Comparison of ENCODE assay signal across 8 mouse cellular contexts in genomic region chrX:20617903-20618399, GRCm38 (mm10). TPM values are rescaled to one million over a fixed set of nuclear protein-coding genes. Genes with fewer than 3 reads are reported as not detected.
A peak's percentile ranks its signal among the peaks of the same experiment; 100 is the strongest.
DNase-seq lines count a peak whose midpoint lies in the region; ATAC-seq and TF ChIP-seq lines count a peak whose summit lies in the region.

No protein-coding gene starts in this region.

- WGBS in heart, adult 2 months: 21% methylated on average over 31 of the region's 31 CpGs
- 30% methylated on average over 31 of the region's 31 CpGs for WGBS in hindbrain, postnatal 0 days
- WGBS in liver, postnatal 0 days (ENCODE audit: insufficient replicate concordance): 12% methylated on average over 27 of the region's 31 CpGs

- TF ChIP-seq CTCF in heart, adult 2 months (IDR thresholded peaks at IDR 0.05): no peak
- TF ChIP-seq CTCF in MEL (IDR thresholded peaks at IDR 0.05 in 2 of 3, conservative IDR thresholded peaks at IDR 0.05 in 1 of 3; ENCODE audit: control insufficient read depth in 1 of 3, insufficient read depth in 1 of 3, low read depth in 2 of 3, low read length in 3 of 3, poor library complexity in 1 of 3, severe bottlenecking in 1 of 3): no peak
- no peak for TF ChIP-seq CTCF in hindbrain, postnatal 0 days (IDR thresholded peaks at IDR 0.05; ENCODE audit: low read depth)
- no peak for TF ChIP-seq CTCF in liver, postnatal 0 days (IDR thresholded peaks at IDR 0.05; ENCODE audit: low read depth)

- H3K79me2 ChIP-seq in heart, adult 2 months (replicated peaks; ENCODE audit: control insufficient read depth, insufficient read depth, low read length): no peaks in the 10 kb centered on the region
- H3K79me2 ChIP-seq in MEL (ENCODE audit: control insufficient read depth, insufficient read depth, low read length, poor library complexity): peaks cover 57% of the 10 kb centered on the region

- no peaks in the 10 kb centered on the region; the same call in 1 of the 2 replicates for H3K4me1 ChIP-seq in heart, adult 2 months (ENCODE audit: control insufficient read depth, insufficient read depth, low read length)
- peaks cover 2 to 14% of the 10 kb centered on the region in 2 experiments for H3K4me1 ChIP-seq in MEL (ENCODE audit: control insufficient read depth in 1 of 2, insufficient read depth in 2 of 2, low read length in 2 of 2)
- H3K4me1 ChIP-seq in hindbrain, postnatal 0 days (ENCODE audit: insufficient read depth, low read length): 0 out of 2 replicates have a peak, but pooled peaks cover 4% of the 10 kb centered on the region
- H3K4me1 ChIP-seq in liver, postnatal 0 days (ENCODE audit: insufficient read depth): peaks cover 4% of the 10 kb centered on the region; the same call in 1 of the 2 replicates

- TF ChIP-seq RAD21 in MEL (IDR thresholded peaks at IDR 0.05; ENCODE audit: low read depth, low read length): no peak

- no peaks in the 10 kb centered on the region for H3K9me3 ChIP-seq in MEL (replicated peaks; ENCODE audit: insufficient read depth, low read length)
- H3K9me3 ChIP-seq in hindbrain, postnatal 0 days (ENCODE audit: low read length): no peaks in the 10 kb centered on the region
- H3K9me3 ChIP-seq in liver, postnatal 0 days (ENCODE audit: low read length): no peaks in the 10 kb centered on the region

- peak overlapping the region; percentile 60 for H3K4me2 ChIP-seq in hindbrain, postnatal 0 days (ENCODE audit: low read depth, low read length)
- peak overlapping the region; percentile 70 for H3K4me2 ChIP-seq in liver, postnatal 0 days (ENCODE audit: low read depth, low read length)

- no peak for TF ChIP-seq POLR2A in heart, adult 2 months (IDR thresholded peaks at IDR 0.05; ENCODE audit: insufficient read depth, low read depth, low read length)
- no peak; a peak in 2 of 4 replicates for TF ChIP-seq POLR2A in MEL (IDR thresholded peaks at IDR 0.05; ENCODE audit: control insufficient read depth in 1 of 2, insufficient read depth in 1 of 2, low read depth in 1 of 2, low read length in 2 of 2, poor library complexity in 1 of 2)

- H3K27ac ChIP-seq in heart, adult 2 months: peak overlapping the region; percentile 92
- peak overlapping the region; percentile 98 for H3K27ac ChIP-seq in MEL (ENCODE audit: control insufficient read depth, low read depth, low read length)
- peak overlapping the region; percentile 85 for H3K27ac ChIP-seq in hindbrain, postnatal 0 days
- H3K27ac ChIP-seq in liver, postnatal 0 days (ENCODE audit: low read depth): peak overlapping the region; percentile 90

- peak overlapping the region; percentile 57 for H3K4me3 ChIP-seq in heart, adult 2 months
- peak overlapping the region; percentile 95 to 96 for H3K4me3 ChIP-seq in MEL (ENCODE audit: control insufficient read depth in 1 of 2, insufficient read depth in 1 of 2, low read depth in 2 of 2, low read length in 2 of 2)
- peak overlapping the region; percentile 56 for H3K4me3 ChIP-seq in hindbrain, postnatal 0 days (ENCODE audit: low read length)
- H3K4me3 ChIP-seq in liver, postnatal 0 days (ENCODE audit: low read depth, low read length): peak overlapping the region; percentile 75

- TF ChIP-seq EP300 in heart, adult 2 months (IDR thresholded peaks at IDR 0.05; ENCODE audit: insufficient read depth, low read depth, low read length): no peak
- no peak for TF ChIP-seq EP300 in MEL (IDR thresholded peaks at IDR 0.05; ENCODE audit: low read depth in 1 of 2, low read length in 2 of 2)
- TF ChIP-seq EP300 in liver, postnatal 0 days (IDR thresholded peaks at IDR 0.05; ENCODE audit: low read depth): no peak

- ATAC-seq in erythroblast, adult 5-6 weeks (replicated peaks; ENCODE audit: low FRiP score, poor library complexity, severe bottlenecking): peak; percentile 44
- peak; percentile 54 for ATAC-seq in hindbrain, postnatal 0 days
- ATAC-seq in liver, postnatal 0 days: peak; percentile 18
- ATAC-seq in neutrophil, adult 5-6 weeks (ENCODE audit: extremely low read depth, insufficient number of reproducible peaks, low FRiP score, poor library complexity, severe bottlenecking): 0 out of 2 replicates have a peak, but pooled peaks have one; percentile 10

- intact Hi-C loops in heart, adult 2 months (cut with DNase I): loop anchor here (5.0 kb wide), 1 partner anchor 44 kb away; no protein-coding TSS in a partner anchor
- intact Hi-C loops in heart, postnatal 25 days (cut with DNase I): no loop called here

- H3K27me3 ChIP-seq in heart, adult 2 months (ENCODE audit: control insufficient read depth, insufficient read depth, low read length): no peaks in the 10 kb centered on the region
- no peaks in the 10 kb centered on the region for H3K27me3 ChIP-seq in MEL (ENCODE audit: control insufficient read depth in 1 of 2, insufficient read depth in 2 of 2, low read length in 2 of 2)
- H3K27me3 ChIP-seq in hindbrain, postnatal 0 days (ENCODE audit: insufficient read depth, low read length): no peaks in the 10 kb centered on the region
- no peaks in the 10 kb centered on the region for H3K27me3 ChIP-seq in liver, postnatal 0 days (ENCODE audit: insufficient read depth, low read length)

- peaks cover 2% of the 10 kb centered on the region; the same call in 1 of the 2 replicates for H3K36me3 ChIP-seq in heart, adult 2 months (ENCODE audit: control insufficient read depth, insufficient read depth, low read length)
- peaks cover 12 to 26% of the 10 kb centered on the region in 2 experiments for H3K36me3 ChIP-seq in MEL (ENCODE audit: control insufficient read depth in 1 of 2, insufficient read depth in 2 of 2, low read length in 2 of 2)
- H3K36me3 ChIP-seq in hindbrain, postnatal 0 days (ENCODE audit: insufficient read depth, low read length): no peaks in the 10 kb centered on the region
- H3K36me3 ChIP-seq in liver, postnatal 0 days (replicated peaks; ENCODE audit: insufficient read depth, low read length): 0 out of 2 replicates have a peak, but pooled peaks cover 11% of the 10 kb centered on the region

- H3K9ac ChIP-seq in heart, adult 2 months (ENCODE audit: low read depth, low read length): peak overlapping the region; percentile 100
- peak overlapping the region; percentile 88 for H3K9ac ChIP-seq in MEL (ENCODE audit: control insufficient read depth, low read depth, low read length, poor library complexity, severe bottlenecking)
- peak overlapping the region; percentile 61 for H3K9ac ChIP-seq in hindbrain, postnatal 0 days (replicated peaks; ENCODE audit: low read length)
- H3K9ac ChIP-seq in liver, postnatal 0 days (replicated peaks): peak overlapping the region; percentile 76

- DNase-seq in heart, adult 2 months: no peak
- DNase-seq in heart, postnatal 25 days (ENCODE audit: low spot score): no peak
- DNase-seq in MEL (ENCODE audit: low read depth, low spot score) (no peak), MN1 (ENCODE audit: low spot score) (no peak)
- DNase-seq in hindbrain, postnatal 0 days (ENCODE audit: low spot score): peak; percentile 68
- DNase-seq in liver, postnatal 0 days: peak; percentile 49

TF ChIP-seq in MEL, 35 proteins besides CTCF, POLR2A, EP300 and RAD21 (continues in another document):
- TF ChIP-seq ELF1 (IDR thresholded peaks at IDR 0.05; ENCODE audit: low read depth, low read length): no peak
- no peak for TF ChIP-seq UBTF (IDR thresholded peaks at IDR 0.05; ENCODE audit: borderline replicate concordance, insufficient read depth, low read depth, low read length)
- TF ChIP-seq MYC (IDR thresholded peaks at IDR 0.05; ENCODE audit: low read depth, low read length): peak; percentile 65; the same call in 1 of the 2 replicates
- TF ChIP-seq TAL1 (IDR thresholded peaks at IDR 0.05; ENCODE audit: low read length): no peak

RNA-seq across cellular contexts. Expression of gene Ndufb11, which starts 0.5 kb away (rescaled TPM):
- 100 to 1,000 TPM; 627 to 694 TPM for total RNA-seq in heart, adult 2 months (2021)
- 486 and 615 TPM in 2 replicates for polyA plus RNA-seq in heart, adult 2 months (2012; rRNA removed)
- 100 to 1,000 TPM; 677 to 733 TPM for total RNA-seq in heart, postnatal 25 days (2021)
- 252 and 262 TPM in 2 replicates for total RNA-seq in MEL (2012; rRNA removed)
- 100 to 1,000 TPM in 1 of 2 experiments, not detected in 1; 357 TPM for polyA plus RNA-seq in MEL (2012; ENCODE audit: insufficient read depth in 1 of 2, insufficient read length in 2 of 2, low read depth in 1 of 2, low replicate concordance in 2 of 2, missing spikeins in 1 of 2)
- 57.5 and 95.5 TPM in 2 replicates for total RNA-seq in erythroblast, adult 5-6 weeks (2015; ENCODE audit: low replicate concordance)
- total RNA-seq in erythroblast, adult 5-6 weeks (2017; ENCODE audit: low replicate concordance): 32.8 and 46.7 TPM in 2 replicates
- 94.3 and 150 TPM in 2 replicates for total RNA-seq in hindbrain, postnatal 0 days (2014; rRNA removed)
- 325 and 336 TPM in 2 replicates for polyA plus RNA-seq in hindbrain, postnatal 0 days (2015; fragmentation: Nextera tagmentation; extraction: Ambion mirVana)
- 245 and 254 TPM in 2 replicates for polyA plus RNA-seq in liver, postnatal 0 days (2015; fragmentation: Nextera tagmentation; extraction: Ambion mirVana)
- total RNA-seq in neutrophil, adult 5-6 weeks (2017): 60.2 and 70.2 TPM in 2 replicates

RNA-seq across cellular contexts. Expression of gene Rbm10, which starts 0.6 kb away (rescaled TPM):
- total RNA-seq in heart, adult 2 months (2021): 10 to 100 TPM; 18.9 to 19.3 TPM
- polyA plus RNA-seq in heart, adult 2 months (2012; rRNA removed): 22.3 and 31.5 TPM in 2 replicates
- total RNA-seq in heart, postnatal 25 days (2021): 10 to 100 TPM; 21.2 to 22.0 TPM
- 154 and 158 TPM in 2 replicates for total RNA-seq in MEL (2012; rRNA removed)
- polyA plus RNA-seq in MEL (2012; ENCODE audit: insufficient read depth in 1 of 2, insufficient read length in 2 of 2, low read depth in 1 of 2, low replicate concordance in 2 of 2, missing spikeins in 1 of 2): 100 to 1,000 TPM in 1 of 2 experiments, not detected in 1; 183 TPM
- total RNA-seq in erythroblast, adult 5-6 weeks (2015; ENCODE audit: low replicate concordance): 14.0 and 14.2 TPM in 2 replicates
- total RNA-seq in erythroblast, adult 5-6 weeks (2017; ENCODE audit: low replicate concordance): 16.4 and 21.4 TPM in 2 replicates
- 58.4 and 64.2 TPM in 2 replicates for total RNA-seq in hindbrain, postnatal 0 days (2014; rRNA removed)
- polyA plus RNA-seq in hindbrain, postnatal 0 days (2015; fragmentation: Nextera tagmentation; extraction: Ambion mirVana): 28.9 and 29.5 TPM in 2 replicates
- 12.2 and 14.9 TPM in 2 replicates for polyA plus RNA-seq in liver, postnatal 0 days (2015; fragmentation: Nextera tagmentation; extraction: Ambion mirVana)
- total RNA-seq in neutrophil, adult 5-6 weeks (2017): 51.0 and 51.7 TPM in 2 replicates

RNA-seq across cellular contexts. Expression of gene Uba1, which starts 40.2 kb away (rescaled TPM):
- total RNA-seq in heart, adult 2 months (2021): 100 to 1,000 TPM; 206 to 211 TPM
- 180 and 241 TPM in 2 replicates for polyA plus RNA-seq in heart, adult 2 months (2012; rRNA removed)
- 100 to 1,000 TPM; 205 to 246 TPM for total RNA-seq in heart, postnatal 25 days (2021)
- total RNA-seq in MEL (2012; rRNA removed): 269 and 295 TPM in 2 replicates
- polyA plus RNA-seq in MEL (2012; ENCODE audit: insufficient read depth in 1 of 2, insufficient read length in 2 of 2, low read depth in 1 of 2, low replicate concordance in 2 of 2, missing spikeins in 1 of 2): 100 to 1,000 TPM; 530 to 704 TPM
- total RNA-seq in erythroblast, adult 5-6 weeks (2015; ENCODE audit: low replicate concordance): 57.1 and 70.5 TPM in 2 replicates
- 46.8 and 60.5 TPM in 2 replicates for total RNA-seq in erythroblast, adult 5-6 weeks (2017; ENCODE audit: low replicate concordance)
- total RNA-seq in hindbrain, postnatal 0 days (2014; rRNA removed): 594 and 667 TPM in 2 replicates
- polyA plus RNA-seq in hindbrain, postnatal 0 days (2015; fragmentation: Nextera tagmentation; extraction: Ambion mirVana): 225 and 243 TPM in 2 replicates
- 42.9 and 50.4 TPM in 2 replicates for polyA plus RNA-seq in liver, postnatal 0 days (2015; fragmentation: Nextera tagmentation; extraction: Ambion mirVana)
- total RNA-seq in neutrophil, adult 5-6 weeks (2017): 152 and 177 TPM in 2 replicates

Comparison
In these comparisons a context has a peak if more than half of its experiments do, and no peak if none do; other contexts are left out.
1. DNase-seq: peak in hindbrain, postnatal 0 days (single experiment) and liver, postnatal 0 days (single experiment); none in heart, adult 2 months (0 of 2), heart, postnatal 25 days (single experiment), MEL (single experiment) and MN1 (single experiment).
2. Peak in every context shown above with its lines, with median percentiles within 50 percentile points of each other: H3K27ac ChIP-seq, H3K4me3 ChIP-seq, H3K9ac ChIP-seq and ATAC-seq.